Mouse (Mus musculus) adrenal gland, postnatal 25 days (tissue): ENCODE measurements around the gene Lrrc75b. TPM values are rescaled to one million over a fixed set of nuclear protein-coding genes. Genes with fewer than 3 reads are reported as not detected.
"Not testable (repeated sequence)": the region's sequence is repeated elsewhere in the genome, so short reads cannot be mapped to it uniquely, and the experiment has no call there.

ENCODE experiments used
- DNase-seq: peaks from one replicate; pipeline ENCODE4 v3.0.0; 2021; ENCODE audit warnings: mixed read lengths
- total RNA-seq: library from RNA; stranded (reverse); gene quantifications from 2 replicates; pipeline ENCODE4 v1.2.3, GENCODE M21; 2021

Lrrc75b gene
- total RNA-seq, 1 experiment from 2014 or later, result 0.67 TPM

DNA sequence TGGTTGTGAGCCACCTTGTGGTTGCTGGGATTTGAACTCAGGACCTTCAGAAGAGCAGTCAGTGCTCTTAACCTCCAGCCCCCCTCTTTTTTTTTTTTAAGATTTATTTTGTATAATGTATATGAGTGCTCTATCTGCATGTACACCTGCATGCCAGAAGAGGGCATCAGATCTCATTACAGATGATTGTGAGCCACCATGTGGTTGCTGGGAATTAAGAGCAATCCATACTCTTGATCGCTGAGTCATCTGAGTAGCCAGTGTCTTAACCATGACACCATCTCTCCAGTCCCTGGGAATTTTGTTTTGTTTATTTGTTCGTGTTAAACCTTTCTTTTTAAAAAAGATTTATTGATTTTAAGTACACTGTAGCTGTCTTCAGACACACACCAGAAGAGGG, 6.6 kb upstream of the Lrrc75b start:
- not testable (repeated sequence) for DNase-seq

DNA sequence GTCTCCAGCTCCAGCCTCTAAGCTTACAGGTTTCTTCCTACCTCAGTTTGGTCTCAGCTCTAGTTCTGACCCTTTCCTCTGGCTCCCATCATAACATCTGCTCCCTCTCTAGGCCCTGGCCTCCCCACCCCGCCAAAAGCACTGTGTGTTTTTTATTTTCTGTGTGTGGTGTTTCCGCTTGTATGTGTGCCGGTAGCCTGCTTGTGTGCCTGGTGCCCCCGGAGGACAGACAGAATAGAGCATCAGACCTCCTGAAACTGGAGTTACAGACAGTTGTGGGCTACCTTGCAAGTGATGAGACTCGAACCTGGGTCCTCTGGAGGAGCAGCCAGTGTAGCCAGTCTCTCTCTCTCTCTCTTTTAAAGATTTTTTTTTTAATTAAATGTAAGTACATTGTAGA, 6.2 kb upstream of the Lrrc75b start:
- DNase-seq, result no peak

DNA sequence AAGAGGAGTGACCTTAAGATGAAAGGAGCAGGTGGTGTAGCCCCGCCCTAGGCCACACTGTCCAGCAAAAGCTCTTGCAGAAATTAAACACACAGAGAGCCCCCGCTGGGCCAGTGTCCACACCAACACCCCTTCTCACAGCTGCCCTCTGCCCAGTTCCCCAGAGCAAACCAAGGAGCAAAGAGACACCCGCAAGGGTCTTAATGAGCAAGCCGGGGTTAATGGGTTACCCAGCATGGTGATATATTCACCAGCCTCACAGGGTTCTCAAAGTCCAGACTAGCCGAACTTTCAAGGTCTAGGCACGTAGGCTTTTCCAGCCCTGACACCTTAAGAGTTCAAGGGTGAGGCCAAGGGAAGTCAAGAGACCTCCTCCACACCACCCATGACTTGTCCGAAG, 5.8 kb upstream of the Lrrc75b start:
- no peak for DNase-seq

DNA sequence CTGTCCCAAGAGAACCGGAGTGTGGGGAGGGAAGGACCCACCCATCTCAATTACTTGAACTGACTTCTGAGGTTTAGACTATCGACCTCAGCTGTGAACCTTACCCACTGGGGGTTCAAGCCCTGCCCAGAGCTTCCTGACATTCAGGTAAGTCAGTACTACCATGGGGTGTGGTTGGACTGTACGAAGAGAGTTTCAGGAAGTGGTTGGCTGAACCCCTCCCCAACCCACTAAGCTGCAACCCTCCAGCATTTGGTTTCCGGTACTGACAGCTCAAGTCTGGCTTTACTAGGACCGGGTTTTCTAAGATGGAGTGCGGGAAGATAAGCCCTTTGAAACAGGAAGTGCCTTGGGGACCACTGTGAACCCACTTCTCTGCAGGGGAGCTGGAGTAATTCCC, 5.3 kb upstream of the Lrrc75b start:
- DNase-seq, result no peak

DNA sequence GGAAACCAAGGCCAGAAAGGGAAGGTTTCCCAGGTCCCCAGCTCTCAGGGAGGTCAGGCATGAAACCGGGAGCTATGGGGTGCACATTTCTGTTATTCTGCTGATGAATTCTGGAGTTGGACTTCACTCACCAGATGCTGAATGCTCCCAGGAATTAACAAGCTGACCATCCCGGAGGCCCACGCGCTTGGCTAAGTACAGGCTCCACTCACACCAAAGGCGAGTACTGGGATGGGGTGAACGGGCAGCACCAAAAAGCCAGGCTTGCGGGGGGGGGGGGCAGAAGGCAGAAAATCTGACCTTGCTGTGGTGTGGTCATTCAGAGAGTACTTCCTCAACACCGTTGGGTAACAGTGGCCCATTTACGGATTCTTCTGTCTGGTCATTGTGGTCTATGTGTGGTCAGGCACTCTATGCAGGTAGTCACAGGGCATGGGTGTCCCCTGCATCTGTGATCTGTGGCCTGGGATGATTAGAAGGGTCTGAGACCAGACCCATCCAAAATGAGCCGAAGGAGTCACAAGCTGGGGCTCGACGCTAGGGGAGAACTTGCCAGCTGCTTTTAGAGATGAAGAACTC, 4.6 kb upstream of the Lrrc75b start:
- DNase-seq, result no peak

DNA sequence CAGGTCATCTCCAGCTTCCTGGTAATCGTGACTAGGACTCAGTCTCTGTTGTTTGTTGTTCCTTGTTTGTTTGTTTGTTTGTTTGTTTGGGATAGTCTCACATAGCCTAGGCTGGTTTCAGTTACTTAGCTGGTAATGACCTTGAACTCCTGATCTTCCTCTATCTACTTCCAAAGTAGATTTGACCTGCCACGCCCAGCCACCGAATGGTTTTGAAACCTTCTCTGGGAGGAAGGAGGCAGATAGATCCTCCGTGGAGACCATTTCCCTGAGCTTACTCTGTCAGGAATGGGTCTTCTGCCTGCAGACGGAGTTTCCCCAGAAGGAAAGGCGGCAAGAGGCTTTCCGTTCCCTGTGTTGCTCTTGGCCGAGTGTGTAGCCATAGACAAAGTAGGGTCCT, 2.5 kb upstream of the Lrrc75b start:
- DNase-seq, result no peak

DNA sequence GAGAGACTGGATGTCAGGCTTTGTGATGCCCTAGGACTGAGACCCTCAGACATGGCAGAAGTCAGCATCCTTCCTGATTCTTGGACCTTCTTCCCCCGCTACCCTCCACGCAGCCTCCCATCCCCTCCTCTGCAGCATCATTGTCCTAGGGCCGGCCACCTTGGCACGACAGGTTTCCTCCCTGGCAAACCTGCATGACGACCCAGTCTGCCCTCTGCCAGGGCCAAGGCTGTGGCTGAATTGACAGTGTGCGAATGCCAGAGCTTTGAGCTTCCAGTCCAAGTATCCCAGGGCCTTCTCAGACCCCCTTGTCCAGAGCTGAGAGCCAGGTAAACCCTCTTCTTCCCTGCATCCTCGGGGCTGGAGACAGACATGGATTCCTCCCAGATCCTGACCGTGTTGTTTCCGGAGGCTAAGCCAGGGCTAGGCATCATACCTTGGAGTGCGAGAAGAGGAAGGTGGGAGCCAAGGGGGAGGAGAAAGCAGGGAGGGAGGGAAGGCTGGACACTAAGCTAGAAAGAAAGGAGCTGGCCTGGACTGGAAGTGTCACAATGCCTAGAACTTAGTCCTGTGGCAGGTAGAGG, 1.0 kb upstream of the Lrrc75b start, which contains the start of gene Ggt1:
Gene Ggt1 (plus strand): TSS at position 534 of the 584 bp plus-strand sequence.
- DNase-seq, result no peak

DNA sequence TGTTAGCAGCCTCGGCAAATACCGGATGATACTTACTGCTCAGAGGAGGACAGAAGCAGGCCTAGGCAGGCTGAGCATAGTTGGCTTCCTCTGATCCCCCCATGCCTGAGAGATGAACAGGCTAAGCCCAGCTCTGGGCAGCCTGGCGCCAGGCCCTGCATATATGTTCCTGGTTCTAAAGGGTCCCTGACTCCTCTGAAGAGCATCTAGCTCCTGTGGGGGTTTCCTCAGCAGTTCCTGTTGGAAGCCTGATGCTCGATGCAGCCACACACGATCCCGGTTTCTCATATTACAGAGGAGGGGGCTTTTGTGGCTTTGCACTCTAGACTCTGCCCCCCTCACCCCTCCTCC, 394 bp upstream of the Lrrc75b start:
- no peak for DNase-seq

DNA sequence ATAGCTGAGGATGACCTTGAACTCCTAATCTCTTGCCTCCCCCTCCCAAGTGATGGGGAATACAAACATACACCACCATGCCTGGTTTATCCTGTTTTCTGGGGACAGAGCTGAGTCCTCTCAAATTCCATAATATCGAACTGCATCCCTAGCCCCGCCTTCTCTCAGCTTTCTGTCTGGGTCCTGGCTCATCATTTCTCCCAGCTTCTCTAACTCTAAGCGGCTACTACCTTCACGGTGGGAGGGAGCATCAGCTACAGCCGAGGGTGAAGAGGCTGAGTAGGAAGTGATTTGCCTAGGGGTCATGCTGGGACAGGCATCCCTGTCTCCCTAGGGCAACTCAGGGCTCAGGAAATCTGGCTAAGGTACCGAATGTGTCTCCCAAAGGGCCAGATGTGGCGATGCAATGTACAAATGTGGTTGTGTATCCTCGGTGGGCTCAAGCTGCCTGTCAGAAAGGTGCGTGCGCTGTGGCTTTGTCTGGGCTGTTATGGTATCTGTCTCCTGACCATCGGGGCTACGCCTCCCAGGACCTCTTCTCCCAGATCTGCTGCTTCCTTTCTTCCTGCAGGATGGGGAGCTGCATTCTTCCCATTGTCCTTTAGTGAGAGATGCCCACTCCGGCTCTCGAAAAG, 972 bp downstream of the Lrrc75b start:
- no peak for DNase-seq

DNA sequence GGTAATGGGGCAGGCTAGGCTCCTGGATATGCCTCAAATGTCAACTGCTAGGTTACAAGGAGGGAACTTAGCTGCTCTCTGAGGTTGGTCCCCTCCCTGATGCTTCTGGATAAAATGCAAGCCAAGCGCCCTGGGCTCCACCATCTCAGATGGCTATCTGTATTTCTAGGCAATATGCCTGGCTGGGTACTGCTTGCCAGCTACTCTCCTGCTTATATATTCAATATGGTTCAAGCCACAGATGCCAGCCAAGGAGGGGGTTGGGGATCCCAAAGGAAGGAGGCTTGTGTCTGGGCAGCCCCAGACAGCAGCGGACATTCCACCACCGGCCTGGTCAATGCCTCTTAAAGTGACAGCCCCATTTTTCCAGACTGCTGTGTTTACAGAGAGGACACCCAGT, 1.6 kb downstream of the Lrrc75b start:
- DNase-seq, result no peak

DNA sequence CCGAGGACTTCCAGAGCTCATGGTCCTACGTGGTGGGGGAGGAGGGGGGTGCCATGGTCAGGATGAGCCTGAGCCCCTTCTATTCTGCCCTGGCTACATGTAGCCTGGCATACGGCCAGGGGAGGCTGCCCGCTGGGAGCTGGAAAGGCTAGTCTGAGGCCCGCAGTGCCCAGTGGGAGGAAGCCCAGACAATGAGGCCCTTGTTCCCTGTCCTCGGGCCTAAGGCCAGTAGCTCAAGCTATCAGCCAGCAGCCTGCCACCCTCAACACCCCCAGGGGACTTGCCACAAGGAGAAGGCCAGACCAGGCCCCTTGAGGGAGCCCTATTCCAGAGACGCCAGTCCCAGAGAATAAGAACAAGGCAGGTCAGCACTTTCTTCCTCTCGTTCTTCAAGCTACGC, 4.1 kb downstream of the Lrrc75b start:
- peak; percentile 26 for DNase-seq

DNA sequence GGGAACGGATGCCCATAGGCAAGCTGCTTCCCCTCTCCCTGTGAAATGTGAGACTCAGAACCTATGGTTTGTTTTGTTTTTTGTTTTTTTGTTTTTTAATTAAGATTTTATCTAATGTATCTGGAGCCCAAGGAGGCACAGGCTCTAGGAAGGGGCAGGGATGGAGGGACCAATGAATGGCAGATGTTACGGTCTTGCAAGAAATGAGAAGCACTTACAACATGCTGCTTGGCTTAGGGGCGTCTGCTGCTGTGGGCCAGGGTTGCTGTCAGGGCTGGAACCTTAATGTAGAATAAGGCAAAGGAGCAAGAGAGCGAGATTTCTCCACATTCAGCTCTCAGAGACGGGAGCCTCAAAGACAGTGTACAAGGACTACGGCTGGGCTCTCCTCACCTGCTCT, 4.6 kb downstream of the Lrrc75b start:
- no peak for DNase-seq

DNA sequence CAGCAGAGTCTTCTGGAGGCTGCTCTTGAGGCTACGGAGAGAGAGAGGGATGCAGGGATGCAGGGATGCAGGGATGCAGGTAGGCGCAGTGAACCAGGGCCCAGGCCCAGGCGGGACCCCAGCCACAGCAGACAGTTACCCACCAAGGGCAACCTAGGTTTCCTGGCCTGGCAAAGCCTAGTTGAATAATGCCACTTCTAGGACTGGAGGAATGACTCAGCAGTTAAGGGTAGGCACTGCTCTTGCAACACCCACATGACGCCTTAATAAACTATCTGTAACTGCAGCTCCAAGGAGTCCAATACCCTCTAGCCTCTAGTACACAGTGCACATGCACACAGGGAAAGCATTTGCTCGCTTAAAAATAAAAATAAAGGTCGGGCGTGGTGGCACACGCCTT, 6.0 kb downstream of the Lrrc75b start:
- DNase-seq, result no peak

DNA sequence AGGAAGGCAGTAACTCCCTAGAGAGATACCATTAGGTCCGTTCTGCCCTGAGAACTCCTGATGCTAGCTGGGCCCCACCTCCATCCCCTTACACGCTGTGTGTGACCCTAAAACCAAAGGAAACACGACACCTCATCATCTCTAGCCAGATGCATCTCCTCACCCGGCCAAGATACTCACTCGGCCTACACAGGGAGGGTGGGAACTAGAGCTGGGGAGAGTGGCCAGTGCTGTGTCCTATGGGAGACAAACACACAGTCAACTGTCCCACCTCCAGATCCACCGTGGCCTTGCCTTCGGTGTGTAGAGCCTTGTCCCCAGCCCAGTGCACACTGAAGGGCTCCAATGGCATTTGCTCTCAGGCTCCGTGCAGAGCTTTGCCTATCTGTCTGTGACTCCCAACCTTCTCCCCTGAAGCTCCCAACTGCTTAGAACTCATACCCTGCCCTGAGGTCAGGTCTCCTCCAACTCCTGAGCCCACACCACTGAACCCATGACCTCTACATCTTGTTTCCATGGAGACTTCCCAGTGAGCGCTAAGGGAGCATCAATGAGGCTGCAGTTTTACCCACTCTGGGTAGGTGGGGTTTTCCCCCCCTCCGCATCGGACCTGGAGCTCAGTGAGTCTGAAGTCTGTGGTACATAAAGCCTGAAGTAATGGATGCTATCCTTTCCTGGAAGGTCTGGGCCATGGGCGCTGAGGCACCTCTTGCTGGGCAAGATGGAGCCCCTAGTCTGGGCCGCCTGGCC, 7.3 kb downstream of the Lrrc75b start:
- DNase-seq, result no peak

DNA sequence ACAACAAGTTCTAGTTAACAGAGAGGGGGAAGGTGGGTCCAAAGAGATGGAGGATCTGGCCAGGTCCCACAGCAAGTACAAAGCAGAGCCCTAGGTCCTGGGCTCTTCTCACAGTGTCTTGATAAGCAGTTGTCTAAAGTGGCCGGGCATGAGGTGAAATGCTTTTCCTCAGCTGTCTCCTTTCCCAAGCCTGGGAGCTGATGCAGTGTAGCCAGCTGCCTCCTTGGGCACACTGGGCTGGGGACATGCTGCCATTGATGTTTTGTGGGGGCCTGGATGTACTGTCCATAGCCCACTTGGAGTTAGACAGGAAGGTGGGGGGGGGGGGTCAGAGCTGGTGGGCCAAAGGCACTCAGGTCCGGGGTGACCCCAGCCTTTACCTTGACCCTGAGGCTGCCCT, 8.0 kb downstream of the Lrrc75b start:
- DNase-seq, result no peak

DNA sequence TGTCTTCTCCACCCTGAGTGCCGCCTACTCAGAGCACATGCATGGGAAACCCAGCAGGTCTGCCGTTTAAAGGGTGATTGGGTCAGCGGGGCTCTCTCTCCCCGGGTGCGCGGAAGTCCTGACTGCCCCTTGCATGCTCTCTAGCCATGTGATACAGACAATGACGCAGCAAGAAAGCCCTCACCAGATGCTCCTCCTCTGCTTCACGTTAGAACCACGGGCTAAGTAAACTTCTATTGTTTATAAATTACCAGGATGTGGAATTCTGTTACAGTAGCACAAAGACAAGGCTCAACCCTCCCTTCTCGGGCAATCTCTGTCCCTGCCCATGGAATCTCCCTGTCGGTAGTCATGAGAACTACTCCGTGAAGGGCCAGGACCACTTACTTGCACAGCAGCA, 9.0 kb downstream of the Lrrc75b start:
- no peak for DNase-seq

DNA sequence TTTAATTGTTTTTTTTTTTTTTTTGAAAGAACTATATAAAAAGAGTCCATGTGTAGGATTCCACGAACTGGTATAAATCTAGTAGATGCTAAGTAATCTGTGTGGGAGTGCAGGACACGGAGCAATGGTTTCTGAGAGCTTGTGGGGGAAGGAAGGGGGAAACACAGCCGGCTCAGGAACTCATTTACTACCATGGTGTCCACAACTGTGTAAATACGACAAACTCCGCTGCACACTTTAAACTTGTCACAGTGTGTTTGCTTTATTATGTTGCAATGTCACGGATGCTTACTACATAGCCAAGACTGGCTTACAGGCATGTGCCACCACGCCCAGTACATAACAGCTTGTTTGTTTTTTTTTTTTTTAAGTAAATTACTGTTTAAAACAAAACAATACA, 10.2 kb downstream of the Lrrc75b start:
- DNase-seq, result no peak

DNA sequence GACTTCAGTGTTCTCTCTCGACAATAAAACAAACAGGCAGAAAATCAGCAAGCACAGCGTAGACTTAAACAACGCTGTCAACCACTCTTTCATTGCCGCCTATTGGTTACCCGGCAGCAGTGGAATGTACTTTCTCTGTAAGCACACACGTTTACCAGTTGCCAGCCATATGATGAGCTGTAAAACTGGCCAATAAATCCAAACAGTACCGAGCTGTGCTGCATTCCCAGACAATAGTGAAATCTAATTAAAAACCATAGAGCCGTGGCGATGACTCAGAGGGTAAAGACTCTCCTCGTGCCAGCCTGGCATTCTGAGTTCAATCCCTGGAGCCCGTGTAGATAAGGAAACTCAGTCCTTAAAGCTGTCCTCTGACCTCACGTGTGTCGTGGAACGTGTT, 11.6 kb downstream of the Lrrc75b start:
- DNase-seq, result no peak

DNA sequence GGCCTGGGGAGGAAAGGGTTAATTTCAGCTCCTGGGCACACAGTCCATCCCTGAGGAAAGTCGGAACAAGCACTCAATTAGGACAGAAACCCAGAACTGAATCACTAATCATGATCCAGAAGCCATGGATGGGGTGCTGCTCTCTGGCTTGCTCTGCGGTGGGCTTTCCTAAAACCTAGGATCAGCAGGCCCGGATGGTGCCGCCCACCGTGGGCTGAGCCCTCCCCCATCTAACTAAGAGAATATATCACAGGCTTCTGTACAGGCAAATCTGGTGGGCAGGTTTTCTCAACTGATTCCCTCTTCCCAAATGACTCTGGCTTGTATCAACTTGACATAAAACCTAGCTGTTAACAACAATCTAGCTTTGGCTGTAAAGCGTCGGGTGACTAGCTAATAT, 12.2 kb downstream of the Lrrc75b start:
- DNase-seq, result no peak

DNA sequence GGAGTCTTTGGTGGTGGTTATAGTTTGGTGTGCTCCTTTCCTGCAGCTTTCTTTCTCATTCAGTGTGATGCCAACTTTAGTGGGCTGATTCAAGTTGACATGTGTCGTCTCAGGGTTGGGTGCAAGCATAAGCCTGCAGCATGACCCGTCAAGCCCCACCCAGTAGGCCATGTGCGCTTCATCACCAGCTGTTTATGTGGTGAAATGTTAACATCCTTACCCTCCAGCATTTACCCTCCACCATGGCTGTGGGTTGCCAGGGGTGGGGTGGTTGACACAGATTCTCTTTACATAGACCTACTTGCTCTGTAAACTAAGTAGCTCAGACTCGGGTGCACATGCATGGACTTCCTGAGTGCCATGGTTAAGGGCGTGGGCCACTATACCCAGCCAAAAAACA, 24.0 kb downstream of the Lrrc75b start:
- DNase-seq, result no peak

DNA sequence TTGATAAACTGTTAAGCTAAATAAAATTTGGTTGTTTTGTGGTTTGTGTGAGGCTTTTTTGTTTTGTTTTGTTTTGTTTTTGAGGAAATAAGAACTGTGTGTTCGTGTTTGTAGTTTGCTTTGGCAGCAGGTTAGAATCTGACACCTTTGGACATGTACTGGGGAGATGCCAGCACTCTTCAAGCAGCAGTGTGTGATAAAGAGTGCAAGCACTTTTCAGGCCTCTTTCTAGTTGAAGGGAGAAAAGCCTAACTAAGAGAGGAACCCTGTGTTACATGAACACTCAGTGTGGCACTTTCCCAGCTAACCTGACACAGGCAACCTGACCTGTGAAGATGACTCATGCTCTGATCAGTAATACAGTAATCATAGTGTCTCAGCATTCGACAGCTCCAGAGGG, 24.7 kb downstream of the Lrrc75b start:
- no peak for DNase-seq

DNA sequence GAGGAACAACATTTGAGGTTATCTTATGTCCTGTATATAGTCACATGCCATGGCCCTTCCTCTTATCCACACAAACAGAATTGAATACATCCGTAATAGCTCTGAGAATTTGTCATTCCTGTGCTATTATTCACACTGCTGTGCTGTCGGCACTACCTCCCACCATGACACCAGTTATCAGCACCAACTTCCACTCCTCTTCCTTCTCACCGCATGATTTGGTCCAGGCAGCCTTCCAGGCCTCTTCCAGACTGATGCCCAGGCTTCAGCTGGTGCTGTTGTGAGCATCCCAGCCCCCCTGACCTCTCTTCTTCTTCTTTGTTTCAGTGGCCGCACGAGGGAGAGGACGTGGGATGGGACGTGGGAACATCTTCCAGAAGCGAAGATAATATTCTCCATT, 25.2 kb downstream of the Lrrc75b start:
- no peak for DNase-seq

DNA sequence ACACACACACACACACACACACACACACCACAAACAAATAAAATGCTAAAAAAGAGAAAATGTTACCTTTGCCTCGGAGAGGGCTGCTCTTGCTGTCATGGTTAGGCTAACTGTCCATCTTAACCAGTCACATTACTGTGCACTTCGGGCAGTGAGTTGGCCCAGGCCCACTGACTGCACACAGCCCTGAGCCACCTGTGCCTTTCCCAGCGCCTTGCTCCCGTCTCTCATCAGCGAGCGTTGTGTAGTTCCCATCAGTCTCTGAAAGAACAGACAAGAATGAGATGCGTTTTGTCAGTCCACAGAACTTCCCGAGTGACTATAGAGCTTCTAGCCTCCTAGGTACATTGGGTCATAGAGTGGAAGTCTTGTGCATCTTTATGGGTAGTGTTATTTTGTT, 25.9 kb downstream of the Lrrc75b start:
- no peak for DNase-seq
